Mouse (Mus musculus) cerebellum, postnatal 4 days (tissue): ENCODE measurements around the gene Fam169a.
"Not testable (repeated sequence)": the region's sequence is repeated elsewhere in the genome, so short reads cannot be mapped to it uniquely, and the experiment has no call there.

Experiments used
- DNase-seq, 2 experiments: peaks; one replicate each; pipeline ENCODE4 v3.0.0; 2022; ENCODE audit warnings: low spot score in 2 of 2, mixed read lengths in 1 of 2

Fam169a gene

DNA sequence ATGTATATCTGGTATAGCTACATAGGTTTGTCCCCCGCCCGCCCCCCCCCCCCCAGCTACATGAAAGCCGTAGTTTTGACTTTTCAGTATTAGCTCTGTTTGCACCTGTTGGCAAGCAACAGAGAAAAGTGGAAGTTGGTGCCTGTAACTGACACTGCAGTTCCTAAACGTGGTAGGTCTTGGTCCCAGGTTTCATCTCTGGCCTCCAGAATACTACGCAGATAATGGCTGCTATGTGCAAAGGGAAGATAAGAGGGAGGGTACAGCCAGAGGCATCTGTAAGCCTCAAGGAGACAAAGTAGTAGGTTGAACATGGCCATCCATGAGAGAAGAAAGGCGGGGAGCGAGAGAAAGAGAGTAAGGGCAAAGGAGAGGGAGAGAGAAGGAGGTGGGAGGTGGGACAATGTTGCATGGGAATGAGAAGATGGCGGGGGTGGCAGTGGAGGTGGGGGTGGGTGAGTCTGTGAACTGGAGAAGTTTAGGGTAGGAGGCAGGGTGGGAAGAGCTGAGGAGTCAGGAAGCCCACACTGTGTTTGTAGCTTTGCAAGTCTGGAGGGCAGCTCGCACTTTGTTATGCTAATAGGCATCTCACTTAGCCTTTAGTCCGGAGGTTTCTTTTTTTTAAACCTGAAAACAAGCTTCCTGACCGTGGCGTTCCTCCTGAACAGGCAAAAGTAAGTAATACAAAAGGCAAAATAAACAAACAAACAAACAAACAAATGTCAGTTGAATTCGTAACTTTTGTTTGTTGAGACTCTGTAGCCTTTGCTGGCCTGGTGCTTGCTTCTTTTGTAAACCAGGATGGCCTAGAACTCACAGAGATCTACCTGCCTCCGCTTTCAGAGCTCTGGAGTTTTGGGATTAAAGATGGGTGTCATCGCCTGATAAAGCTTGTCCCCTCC lies at the start of gene Fam169a:
TSS of gene Fam169a (plus strand) at position 638 of the 902 bp plus-strand sequence.
- DNase-seq, result no peak

DNA sequence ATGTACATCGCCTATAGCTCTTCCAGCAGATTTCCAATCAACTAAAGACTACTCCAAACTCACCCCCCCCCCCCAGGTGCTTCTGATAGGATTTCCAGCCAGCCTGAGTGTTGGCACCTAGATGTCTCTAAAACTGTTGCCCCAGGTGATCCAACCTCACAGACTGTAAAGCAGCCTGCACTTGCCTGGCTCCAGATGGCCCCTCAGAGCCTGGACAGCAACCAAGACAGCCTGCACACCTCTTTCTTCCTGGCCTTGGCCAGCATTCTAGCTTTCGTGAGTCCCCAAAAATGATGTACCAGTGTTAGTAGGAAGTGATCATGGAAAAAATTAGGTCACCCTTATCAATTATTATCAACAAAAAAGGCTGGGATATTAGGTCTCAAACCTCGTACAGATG lies 49.4 kb upstream of the Fam169a start:
- DNase-seq, result peak in 1 of 2 experiments; percentile 7

DNA sequence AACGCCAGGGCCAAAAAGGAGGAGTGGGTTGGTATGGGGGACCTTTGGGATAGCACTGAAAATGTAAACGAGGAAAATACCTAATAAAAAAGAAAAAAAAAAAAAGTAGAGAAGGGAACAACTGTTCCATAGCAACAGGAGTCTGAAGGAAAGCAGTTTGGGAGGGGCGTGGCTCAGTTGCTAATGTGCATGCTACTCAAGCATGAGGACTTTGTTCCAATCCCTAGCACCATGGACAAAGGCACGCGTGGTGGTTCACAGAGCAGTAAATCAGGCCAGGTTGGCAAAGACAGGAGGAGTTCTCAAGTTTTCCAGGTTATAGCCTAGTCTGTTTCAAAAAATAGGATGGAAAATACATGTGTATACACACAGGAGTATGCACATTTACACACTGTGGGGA lies 47.0 kb upstream of the Fam169a start:
- no peak for DNase-seq

- DNase-seq, result no peak
Measured at GRCm38 (mm10) chr13:97021906-97022305, 45.2 kb upstream of the Fam169a start.

- DNase-seq, result no peak
Measured at GRCm38 (mm10) chr13:97030075-97030474, 37.0 kb upstream of the Fam169a start.

DNA sequence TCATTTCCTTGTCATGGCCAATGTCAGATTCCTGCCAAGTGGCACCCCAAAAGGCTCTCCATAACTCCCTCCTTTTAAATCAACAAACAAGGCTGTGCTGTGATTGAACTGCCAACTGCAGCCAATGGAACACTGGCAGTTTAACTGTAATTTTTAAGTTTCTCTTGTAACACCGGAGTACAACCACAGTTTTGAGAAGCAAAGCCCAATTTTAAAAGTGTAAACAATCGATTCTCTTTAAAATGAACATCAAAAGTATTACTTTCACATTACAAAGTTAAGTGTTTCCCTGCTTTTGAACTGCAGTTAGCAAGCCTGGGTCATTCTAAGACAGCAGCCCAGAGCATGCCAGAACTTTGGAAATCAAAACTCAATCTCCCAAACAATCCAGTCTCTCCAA lies 32.8 kb upstream of the Fam169a start, which contains the start of gene 1700029F12Rik:
TSS of gene 1700029F12Rik (minus strand) at position 101 of the 400 bp plus-strand sequence.
- DNase-seq, result no peak

DNA sequence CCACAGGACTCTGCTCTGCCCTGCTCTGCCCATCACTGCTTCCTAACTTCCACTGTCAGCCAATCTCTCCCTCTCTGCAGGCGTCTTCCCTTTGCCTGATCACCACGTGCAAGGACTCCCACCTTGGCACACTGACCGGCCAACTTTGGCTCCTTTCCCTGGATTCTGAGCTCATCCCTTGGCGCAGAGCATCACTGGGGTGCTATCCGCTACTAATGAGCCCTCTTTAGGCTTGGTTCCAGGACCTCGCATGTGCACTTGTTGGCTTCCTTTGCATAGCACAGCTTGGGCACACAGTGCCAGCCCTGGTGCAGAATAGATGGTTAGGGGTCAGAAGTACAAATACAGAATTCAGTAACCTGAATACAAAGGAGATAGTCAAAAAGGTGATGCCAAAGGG lies 15.9 kb upstream of the Fam169a start:
- peak; percentile 49 to 80 for DNase-seq

DNA sequence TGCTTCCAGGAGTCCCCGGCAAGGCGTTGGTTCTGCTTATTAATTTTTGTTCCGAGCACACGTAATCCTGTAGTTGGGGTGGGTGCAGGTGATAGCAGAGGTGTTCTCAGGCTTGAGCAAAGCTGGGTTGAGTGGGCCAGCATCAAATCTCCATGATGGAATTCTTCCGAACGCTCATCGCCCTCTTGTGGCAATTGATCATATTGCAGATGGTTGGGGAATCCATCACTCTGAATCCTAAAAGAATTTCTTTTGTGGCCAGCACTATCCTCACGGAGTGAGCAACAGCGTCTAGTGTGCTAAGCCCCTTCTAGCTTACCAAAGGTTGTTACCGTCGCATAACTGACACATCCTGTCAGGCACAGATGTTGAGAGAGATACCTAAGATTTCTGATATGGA lies 14.4 kb upstream of the Fam169a start:
- DNase-seq, result peak; percentile 67 to 84

DNA sequence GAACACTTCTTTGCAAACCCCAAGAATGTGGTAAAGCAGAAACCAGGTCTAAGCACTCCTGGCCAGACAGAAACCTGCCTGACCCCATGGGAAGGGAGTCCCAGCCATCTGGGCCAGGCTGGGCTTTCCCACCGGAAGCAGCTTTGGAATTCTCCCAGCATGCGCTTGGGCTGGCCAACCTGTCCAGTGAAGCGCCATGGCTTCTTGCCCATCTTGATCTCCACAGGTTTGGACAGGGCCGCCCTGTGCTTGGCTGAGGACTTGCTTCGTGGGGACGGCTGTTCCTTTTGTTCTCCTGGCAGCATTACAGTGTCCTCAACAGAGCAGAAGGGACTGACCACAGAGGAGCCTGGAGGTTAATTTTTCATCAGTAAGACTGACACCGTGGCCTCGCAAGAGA lies 13.2 kb upstream of the Fam169a start:
- peak; percentile 32 to 77 for DNase-seq

DNA sequence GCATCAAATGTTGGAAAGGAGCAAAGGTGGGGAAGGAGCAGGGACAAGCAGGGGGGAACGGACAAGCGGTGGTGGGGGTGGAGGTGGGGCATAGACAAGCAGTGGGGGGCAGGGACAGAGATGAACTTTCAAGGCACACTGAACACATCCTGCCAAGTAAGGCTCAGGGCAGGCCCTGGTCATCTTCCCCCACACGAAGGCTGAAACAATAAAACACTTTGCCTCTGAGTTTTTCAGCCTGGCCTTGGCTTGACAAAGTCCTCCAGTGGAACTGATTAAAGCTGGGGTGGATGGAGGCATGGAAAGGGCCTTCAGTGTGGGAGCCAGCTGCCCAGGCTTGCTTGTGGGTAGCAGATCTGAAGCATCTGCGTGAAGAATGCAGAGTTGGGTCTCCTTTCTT lies 9.3 kb upstream of the Fam169a start:
- no peak for DNase-seq

GRCm38 (mm10) chr13:97059746-97060145 lies 7.3 kb upstream of the Fam169a start:
- DNase-seq, result no peak

DNA sequence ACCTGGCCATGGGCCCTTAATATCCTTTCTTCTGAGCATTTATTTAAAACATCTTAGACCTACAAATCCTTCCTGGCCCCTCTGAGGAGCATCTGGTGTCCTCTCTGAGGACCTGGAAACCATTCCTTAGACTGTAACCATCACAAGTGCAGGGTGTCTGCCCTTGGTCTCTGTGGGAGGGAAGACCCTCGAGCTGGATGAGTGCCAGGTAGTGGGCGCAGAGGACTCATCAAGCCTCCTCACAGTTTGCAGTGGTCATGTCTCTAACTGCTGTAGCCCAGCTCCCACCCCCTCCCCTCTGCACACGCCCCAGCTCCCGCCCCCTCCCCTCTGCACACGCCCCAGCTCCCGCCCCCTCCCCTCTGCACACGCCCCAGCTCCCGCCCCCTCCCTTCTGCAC lies 6.8 kb upstream of the Fam169a start:
- DNase-seq, result no peak

- DNase-seq, result no peak
Measured at GRCm38 (mm10) chr13:97062151-97062550, 4.9 kb upstream of the Fam169a start.

DNA sequence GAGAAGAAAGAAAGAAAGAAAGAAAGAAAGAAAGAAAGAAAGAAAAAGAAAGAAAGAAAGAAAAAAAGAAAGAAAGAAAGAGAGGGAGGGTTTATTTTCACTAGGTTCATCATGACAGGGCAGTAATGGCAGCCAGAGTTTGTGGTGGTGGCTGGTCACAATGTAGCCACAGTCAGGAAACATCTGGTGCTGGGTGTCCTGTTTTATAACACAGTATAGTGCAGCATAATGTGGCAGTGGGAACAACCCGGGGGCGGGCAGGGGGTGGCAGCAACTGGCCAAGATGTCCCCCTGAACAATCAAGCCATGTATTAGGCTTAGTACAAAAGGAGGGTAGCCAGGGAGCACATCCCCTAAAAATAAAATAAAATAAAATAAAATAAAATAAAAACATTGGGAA lies 3.7 kb upstream of the Fam169a start:
- DNase-seq, result no peak

DNA sequence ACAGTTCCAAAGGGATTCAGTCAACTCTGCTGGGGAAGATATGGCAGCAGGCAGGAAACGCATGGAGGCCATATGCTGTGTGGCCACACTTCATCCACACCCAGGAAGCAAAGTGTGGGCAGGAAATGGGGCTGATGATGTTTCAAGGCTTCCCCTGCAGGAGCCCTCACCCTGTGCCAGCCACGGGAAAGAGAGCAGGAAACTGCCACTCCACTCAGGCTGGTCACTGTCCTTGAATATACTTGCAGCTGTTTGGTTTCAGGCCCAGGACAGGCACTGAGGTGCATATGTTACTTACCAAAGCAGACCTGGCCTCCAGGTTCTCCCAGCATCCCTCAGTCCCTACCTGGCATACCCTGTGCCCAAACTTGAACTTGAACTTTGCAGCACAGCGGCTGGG lies 2.7 kb upstream of the Fam169a start:
- DNase-seq, result no peak

- DNase-seq, result not testable (repeated sequence)
Measured at GRCm38 (mm10) chr13:97064844-97065621, 2.1 kb upstream of the Fam169a start.

GRCm38 (mm10) chr13:97067691-97068090 lies 605 bp downstream of the Fam169a start:
- no peak for DNase-seq

DNA sequence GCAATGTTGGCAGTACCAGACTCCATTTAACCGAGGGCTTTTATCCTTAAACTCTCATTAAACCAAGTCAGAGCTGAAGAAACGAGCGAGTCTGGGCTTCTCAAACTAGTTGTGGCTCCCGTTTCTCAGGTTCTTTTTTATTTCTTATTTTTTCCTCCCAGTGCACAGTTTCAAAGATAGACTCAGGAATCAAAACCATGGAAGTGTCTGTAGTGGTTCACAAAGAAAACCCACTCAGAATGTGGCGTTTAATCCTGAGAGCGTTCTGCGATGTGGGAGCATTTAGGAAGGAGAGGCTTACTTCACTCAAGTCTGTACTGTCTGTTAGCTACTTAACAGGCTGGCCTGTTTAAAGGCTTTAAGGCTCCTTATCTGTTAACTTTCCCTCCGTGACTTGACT lies 1.1 kb downstream of the Fam169a start:
- no peak for DNase-seq

GRCm38 (mm10) chr13:97070931-97071625 lies 4.0 kb downstream of the Fam169a start:
- peak; percentile 24 to 35 for DNase-seq

GRCm38 (mm10) chr13:97071626-97072241 lies 4.6 kb downstream of the Fam169a start:
- peak in 1 of 2 experiments; percentile 41 for DNase-seq

GRCm38 (mm10) chr13:97073497-97073896 lies 6.4 kb downstream of the Fam169a start:
- no peak for DNase-seq

DNA sequence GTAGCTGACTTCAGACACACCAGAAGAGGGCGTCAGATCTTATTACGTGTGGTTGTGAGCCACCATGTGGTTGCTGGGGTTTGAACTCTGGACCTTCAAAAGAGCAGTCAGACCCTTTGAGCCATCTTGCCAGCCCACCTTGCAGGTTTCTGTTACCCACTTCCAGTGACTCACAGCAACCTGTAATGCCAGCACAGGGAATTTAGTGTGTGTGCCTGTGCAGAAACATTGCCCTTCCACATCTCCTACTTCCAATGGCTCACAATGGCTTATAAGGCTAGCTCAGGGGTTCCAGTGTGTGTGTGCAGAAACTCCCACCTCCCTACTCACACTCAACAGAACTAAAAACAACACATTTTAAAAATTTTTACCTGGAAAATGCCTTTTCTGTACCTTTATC lies 10.5 kb downstream of the Fam169a start:
- DNase-seq, result no peak
